Mouse (Mus musculus) bone marrow macrophage, adult 2 months (primary cell): ENCODE data around the gene Olfr1180. TPM values are rescaled to one million over a fixed set of nuclear protein-coding genes. Genes with fewer than 3 reads are reported as not detected.
"Not testable (repeated sequence)": the region's sequence is repeated elsewhere in the genome, so short reads cannot be mapped to it uniquely, and the experiment has no call there.

Source experiments
- H3K27ac ChIP-seq: 2 replicates; pipeline ENCODE4 v1.5.1; 2012; ENCODE audit warnings: low read depth, low read length; ENCODE audit not compliant: insufficient read depth
- H3K4me1 ChIP-seq: 2 replicates; pipeline ENCODE4 v1.6.1; 2012; ENCODE audit warnings: low read length; ENCODE audit not compliant: control insufficient read depth, insufficient read depth
- H3K4me3 ChIP-seq: 2 replicates; pipeline ENCODE4 v1.5.1; 2012; ENCODE audit warnings: mild to moderate bottlenecking, low read length, moderate library complexity; ENCODE audit not compliant: insufficient read depth
- CTCF ChIP-seq: IDR thresholded peaks from 2 replicates; pipeline ENCODE4 v1.5.1; 2012; ENCODE audit warnings: low read depth, mild to moderate bottlenecking, low read length, moderate library complexity
- POLR2A ChIP-seq: IDR thresholded peaks from 2 replicates; pipeline ENCODE4 v1.6.1; 2012; ENCODE audit warnings: mild to moderate bottlenecking, low read depth, low read length, borderline replicate concordance
- polyA plus RNA-seq: library from polyadenylated mRNA; stranded (reverse); fragments of >200 nt; gene quantifications from 2 replicates; pipeline ENCODE4 v1.2.4, GENCODE M21; 2012; ENCODE audit not compliant: missing spikeins, insufficient read depth, insufficient read length

Olfr1180 gene
- not detected in 2 replicates for polyA plus RNA-seq

DNA sequence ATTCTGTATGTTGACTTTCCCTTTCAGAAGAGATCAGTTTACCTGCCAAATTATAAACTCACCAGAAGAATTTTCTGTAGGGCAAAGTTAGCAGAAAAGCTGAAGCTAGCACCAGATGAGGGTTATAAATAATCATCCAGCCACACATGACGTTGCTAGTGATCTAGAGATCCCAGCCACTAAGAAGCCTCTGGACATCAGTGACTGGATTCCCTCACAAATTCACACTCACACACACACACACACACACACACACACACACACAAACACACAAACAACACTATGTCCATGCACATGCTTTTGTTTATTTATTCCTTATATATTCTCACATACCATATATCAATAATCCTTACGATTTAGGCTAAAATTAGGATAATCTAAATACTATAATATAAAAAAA lies at the start of gene Olfr1180:
Gene Olfr1180 (minus strand): TSS at position 101 of the 400 bp plus-strand sequence.
- TF ChIP-seq CTCF = no peak
- TF ChIP-seq POLR2A = no peak

GRCm38 (mm10) chr2:88454567-88454966 lies 35.6 kb upstream of the Olfr1180 start, which contains the start of gene Olfr1183:
TSS of gene Olfr1183 (plus strand) at chr2:88454867.
- not testable (repeated sequence) for H3K4me3 ChIP-seq, H3K27ac ChIP-seq, H3K4me1 ChIP-seq

More for the DNA sequence above, at the start of gene Olfr1180:
- Histone ChIP-seq H3K27ac (no peak within 1 kb of the TSS), H3K4me1 (no peaks in the 10 kb centered on the region), H3K4me3 (no peak within 1 kb of the TSS)

GRCm38 (mm10) chr2:88449031-88449430 lies 30.1 kb upstream of the Olfr1180 start, which contains the start of gene Gm13757:
TSS of gene Gm13757 (minus strand) at chr2:88449131.
- TF ChIP-seq CTCF (no peak), POLR2A (no peak)
- H3K27ac ChIP-seq = no peak within 1 kb of the TSS
- no peaks in the 10 kb centered on the region for H3K4me1 ChIP-seq
- no peak within 1 kb of the TSS for H3K4me3 ChIP-seq

DNA sequence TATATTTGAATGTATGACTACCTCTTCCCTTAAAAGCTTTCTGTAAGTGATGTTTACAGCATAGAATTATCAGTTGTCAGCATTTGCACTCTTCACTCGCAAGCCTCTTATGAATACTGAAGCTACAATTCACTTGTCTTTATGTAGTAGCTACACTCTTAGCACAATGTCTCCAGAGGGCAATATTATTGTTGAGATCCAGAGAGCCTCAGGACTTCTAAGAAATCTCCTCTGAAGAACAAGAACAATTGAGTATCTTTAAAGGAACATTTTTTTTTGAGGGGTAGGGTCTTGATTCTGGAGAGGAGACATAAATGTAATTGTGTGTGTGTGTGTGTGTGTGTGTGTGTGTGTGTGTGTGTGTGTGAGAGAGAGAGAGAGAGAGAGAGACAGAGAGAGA lies 7.1 kb upstream of the Olfr1180 start, which contains the start of gene Olfr1181:
Gene Olfr1181 (minus strand): TSS at position 101 of the 400 bp plus-strand sequence.
- no peaks in the 10 kb centered on the region for H3K4me1 ChIP-seq
- TF ChIP-seq POLR2A (no peak), CTCF (no peak)
- H3K27ac ChIP-seq = no peak within 1 kb of the TSS
- no peak within 1 kb of the TSS for H3K4me3 ChIP-seq

GRCm38 (mm10) chr2:88406353-88406752 lies 12.6 kb downstream of the Olfr1180 start, which contains the start of gene Olfr1179:
TSS of gene Olfr1179 (minus strand) at chr2:88406453.
- Histone ChIP-seq H3K4me1 (no peaks in the 10 kb centered on the region), H3K4me3 (no peak within 1 kb of the TSS), H3K27ac (no peak within 1 kb of the TSS)
- TF ChIP-seq CTCF (no peak), POLR2A (no peak)

GRCm38 (mm10) chr2:88386762-88387161 lies 32.2 kb downstream of the Olfr1180 start, which contains the start of gene Olfr1178:
TSS of gene Olfr1178 (plus strand) at chr2:88387062.
- no peaks in the 10 kb centered on the region for H3K4me1 ChIP-seq
- no peak within 1 kb of the TSS for H3K4me3 ChIP-seq
- no peak within 1 kb of the TSS for H3K27ac ChIP-seq
- TF ChIP-seq CTCF (no peak), POLR2A (no peak)

Other genes with a start within 250 kb of the Olfr1180 start
- gene Olfr1168, start 237.3 kb downstream of the Olfr1180 start, polyA plus RNA-seq = not detected in 2 replicates
- not detected in 2 replicates for gene Olfr1170, start 190.8 kb downstream of the Olfr1180 start, polyA plus RNA-seq
- gene Olfr1173, start 139.3 kb downstream of the Olfr1180 start, polyA plus RNA-seq = not detected in 2 replicates
- gene Olfr1174-ps, start 104.0 kb downstream of the Olfr1180 start, polyA plus RNA-seq = not detected in 2 replicates
- 0.15 TPM in 1 of 2 replicates, not detected in the other for gene Olfr1175-ps, start 91.9 kb downstream of the Olfr1180 start, polyA plus RNA-seq
- not detected in 2 replicates for gene Olfr1176, start 82.4 kb downstream of the Olfr1180 start, polyA plus RNA-seq
- gene Olfr1177-ps, start 72.7 kb downstream of the Olfr1180 start, polyA plus RNA-seq = not detected in 2 replicates
- not detected in 2 replicates for gene Olfr1178, start 32.1 kb downstream of the Olfr1180 start, polyA plus RNA-seq
- gene Olfr1179, start 12.7 kb downstream of the Olfr1180 start, polyA plus RNA-seq = not detected in 2 replicates
- gene Olfr1181, start 7.0 kb upstream of the Olfr1180 start, polyA plus RNA-seq = not detected in 2 replicates
- gene Gm13757, start 30.0 kb upstream of the Olfr1180 start, polyA plus RNA-seq = not detected in 2 replicates
- gene Olfr1183, start 35.7 kb upstream of the Olfr1180 start, polyA plus RNA-seq = 0.07 and 0.13 TPM in 2 replicates
- gene Olfr1184, start 64.4 kb upstream of the Olfr1180 start, polyA plus RNA-seq = not detected in 2 replicates
- gene Olfr1185-ps1, start 74.2 kb upstream of the Olfr1180 start, polyA plus RNA-seq = not detected in 2 replicates
- not detected in 2 replicates for gene Olfr1186, start 99.4 kb upstream of the Olfr1180 start, polyA plus RNA-seq
- gene Olfr1188, start 137.8 kb upstream of the Olfr1180 start, polyA plus RNA-seq = not detected in 2 replicates
- not detected in 2 replicates for gene Olfr1189, start 167.3 kb upstream of the Olfr1180 start, polyA plus RNA-seq
- gene Olfr1191-ps1, start 221.4 kb upstream of the Olfr1180 start, polyA plus RNA-seq = 0.12 TPM in 1 of 2 replicates, not detected in the other
- 0.12 TPM in 1 of 2 replicates, not detected in the other for gene Olfr1192-ps1, start 229.4 kb upstream of the Olfr1180 start, polyA plus RNA-seq